Mouse (Mus musculus): ENCODE data around the gene Opcml. TPM values are rescaled to one million over a fixed set of nuclear protein-coding genes. Genes with fewer than 3 reads are reported as not detected.

The Opcml gene
- polyA plus RNA-seq, 1 experiment from 2014 or later = 1.7 TPM

DNA sequence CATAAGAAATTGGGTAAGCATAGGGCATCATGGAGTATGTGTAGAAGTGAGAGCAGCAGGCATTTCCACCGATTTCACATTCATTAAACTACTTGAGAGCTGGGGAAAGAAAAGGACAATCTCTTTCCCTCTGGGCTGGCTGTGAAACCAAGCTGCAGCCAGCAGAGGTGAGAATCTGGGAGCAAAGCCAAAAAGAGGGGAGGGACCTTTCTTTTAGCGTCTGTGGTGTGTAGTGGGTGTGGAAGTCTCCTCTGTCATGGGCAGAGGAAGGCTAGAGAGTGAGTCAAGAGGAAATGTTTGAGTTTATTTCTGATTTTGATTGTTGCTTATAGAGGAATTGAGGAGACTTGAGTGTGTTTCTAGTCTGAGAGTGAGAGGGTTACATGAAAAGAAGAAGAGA is 172.8 kb downstream of the Opcml start:
- peaks cover 7% of the 10 kb centered on the region; the same call in 1 of the 2 replicates for H3K4me1 ChIP-seq (replicated peaks)
- H3K27me3 ChIP-seq = no peaks in the 10 kb centered on the region; the same call in 1 of the 2 replicates
- no peaks in the 10 kb centered on the region for H3K9me3 ChIP-seq (replicated peaks)
- no peaks in the 10 kb centered on the region for H3K36me3 ChIP-seq
- WGBS = 14% methylated on average over 2 of the region's 2 CpGs
- H3K4me3 ChIP-seq = no peak overlapping the region
- H3K4me2 ChIP-seq = no peak overlapping the region
- no peak overlapping the region for H3K27ac ChIP-seq
- ATAC-seq (replicated peaks; ENCODE audit: insufficient number of reproducible peaks, insufficient read depth, low FRiP score, low read depth) = no peak
- no peak overlapping the region for H3K9ac ChIP-seq

DNA sequence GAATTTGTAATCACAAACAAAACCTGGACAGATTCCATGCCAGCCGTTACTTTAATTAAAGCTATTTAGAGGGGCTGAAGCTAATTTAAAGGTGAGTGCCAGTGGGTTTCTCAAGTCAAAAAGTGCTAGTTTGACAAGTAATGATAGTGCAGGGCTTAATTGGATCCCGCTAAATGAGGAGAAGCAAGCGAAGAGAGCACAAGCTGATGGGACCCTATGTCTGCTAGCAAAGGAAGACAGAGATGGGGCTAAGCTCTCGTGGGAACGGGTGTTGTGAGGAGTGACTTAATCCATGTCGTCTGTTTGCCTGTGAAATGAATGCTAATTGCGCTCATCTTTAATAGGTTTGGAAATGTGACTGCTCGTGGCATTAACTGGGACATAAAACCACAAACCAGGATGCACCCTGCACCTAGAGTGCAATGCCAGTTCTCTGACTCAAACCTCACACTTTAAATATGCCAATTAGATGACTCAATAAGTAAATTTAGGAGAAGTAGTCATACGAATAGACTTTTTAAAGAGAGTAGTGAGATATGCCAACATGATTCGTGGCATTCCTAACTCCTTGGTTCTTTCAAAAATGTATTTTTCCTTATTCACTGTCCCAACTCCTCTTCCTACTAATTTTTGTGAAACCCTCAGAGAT is 174.5 kb downstream of the Opcml start:
- Histone ChIP-seq H3K4me3 (no peak overlapping the region), H3K27me3 (no peaks in the 10 kb centered on the region; the same call in 1 of the 2 replicates), H3K4me1 (replicated peaks) (peaks cover 7% of the 10 kb centered on the region; the same call in 1 of the 2 replicates), H3K36me3 (no peaks in the 10 kb centered on the region), H3K9ac (no peak overlapping the region), H3K27ac (no peak overlapping the region), H3K9me3 (replicated peaks) (no peaks in the 10 kb centered on the region), H3K4me2 (no peak overlapping the region)
- 84% methylated on average over 10 of the region's 10 CpGs for WGBS
- ATAC-seq (replicated peaks; ENCODE audit: insufficient number of reproducible peaks, insufficient read depth, low FRiP score, low read depth) = no peak

DNA sequence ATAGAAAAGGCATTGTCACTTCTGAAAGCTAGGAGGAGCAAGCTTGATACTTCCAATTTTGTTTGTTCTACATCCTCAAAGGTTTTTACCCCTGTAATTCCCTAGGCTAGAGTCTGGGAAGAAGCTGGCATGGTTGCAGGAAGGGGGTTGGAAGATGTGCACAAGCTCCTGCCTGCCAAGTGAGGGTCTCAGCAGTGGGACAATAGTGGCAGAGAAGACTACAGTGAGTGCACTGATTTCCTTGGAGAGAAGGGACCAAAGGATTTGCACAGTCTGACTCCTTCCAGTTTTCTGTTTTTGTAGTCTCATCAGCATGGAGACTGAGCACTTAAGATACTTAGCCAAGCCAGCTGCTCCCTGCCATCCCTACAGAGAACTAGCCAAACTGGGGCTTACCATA is 177.7 kb downstream of the Opcml start:
- ATAC-seq (replicated peaks; ENCODE audit: insufficient number of reproducible peaks, insufficient read depth, low FRiP score, low read depth) = no peak
- Histone ChIP-seq H3K27me3 (no peaks in the 10 kb centered on the region; the same call in 1 of the 2 replicates), H3K36me3 (no peaks in the 10 kb centered on the region), H3K4me1 (replicated peaks) (0 out of 2 replicates have a peak, but pooled peaks cover 2% of the 10 kb centered on the region), H3K9me3 (replicated peaks) (no peaks in the 10 kb centered on the region), H3K27ac (no peak overlapping the region), H3K9ac (no peak overlapping the region), H3K4me3 (no peak overlapping the region), H3K4me2 (no peak overlapping the region)

DNA sequence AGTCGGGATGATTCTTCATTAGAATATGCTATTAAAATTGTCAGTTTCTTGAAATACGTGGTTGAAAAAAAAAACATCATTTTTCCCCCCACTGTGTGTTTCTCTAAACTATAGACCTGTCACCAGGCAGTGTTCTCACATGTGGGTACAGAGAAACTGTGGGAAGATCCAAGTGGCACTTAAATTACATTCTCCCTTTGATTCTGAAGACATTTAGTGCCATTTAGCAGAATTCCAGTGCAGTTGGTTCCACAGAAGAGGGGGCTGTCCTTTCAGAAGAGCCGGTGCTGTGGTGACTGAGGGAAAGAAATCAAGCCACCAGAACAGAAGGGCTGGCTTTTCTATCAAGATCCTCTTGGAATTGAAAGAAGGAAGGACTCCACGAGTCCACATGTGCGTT is 181.7 kb downstream of the Opcml start:
- Histone ChIP-seq H3K27me3 (no peaks in the 10 kb centered on the region; the same call in 1 of the 2 replicates), H3K4me2 (no peak overlapping the region), H3K27ac (no peak overlapping the region), H3K9me3 (replicated peaks) (no peaks in the 10 kb centered on the region), H3K4me3 (no peak overlapping the region), H3K4me1 (replicated peaks) (no peaks in the 10 kb centered on the region), H3K36me3 (no peaks in the 10 kb centered on the region), H3K9ac (no peak overlapping the region)
- WGBS = 75% methylated on average over 5 of the region's 5 CpGs
- no peak for ATAC-seq (replicated peaks; ENCODE audit: insufficient number of reproducible peaks, insufficient read depth, low FRiP score, low read depth)

DNA sequence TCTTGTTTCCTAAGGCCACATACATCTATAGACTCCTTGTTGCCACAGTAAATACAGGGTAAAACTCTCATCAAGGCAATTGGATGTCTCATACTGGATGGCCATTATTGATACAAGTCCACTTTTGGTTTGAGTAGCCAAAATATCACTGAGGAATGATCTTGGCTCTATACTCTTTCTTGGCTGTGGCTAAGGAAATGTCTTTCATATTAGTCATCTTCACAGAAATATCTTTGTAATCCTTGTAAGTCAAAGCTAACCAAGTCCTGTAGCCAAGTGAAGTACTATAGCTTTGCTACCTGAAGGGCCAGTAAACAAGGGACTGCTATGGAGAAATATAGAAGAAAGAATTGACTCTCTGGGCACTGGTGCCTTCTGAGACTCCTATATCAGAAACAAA is 192.0 kb downstream of the Opcml start:
- no peak overlapping the region for H3K27ac ChIP-seq
- no peak overlapping the region for H3K9ac ChIP-seq
- H3K9me3 ChIP-seq (replicated peaks) = no peaks in the 10 kb centered on the region
- no peaks in the 10 kb centered on the region for H3K36me3 ChIP-seq
- H3K4me2 ChIP-seq = no peak overlapping the region
- no peaks in the 10 kb centered on the region for H3K27me3 ChIP-seq
- H3K4me3 ChIP-seq = no peak overlapping the region
- H3K4me1 ChIP-seq (replicated peaks) = no peaks in the 10 kb centered on the region
- ATAC-seq (replicated peaks; ENCODE audit: insufficient number of reproducible peaks, insufficient read depth, low FRiP score, low read depth) = no peak

DNA sequence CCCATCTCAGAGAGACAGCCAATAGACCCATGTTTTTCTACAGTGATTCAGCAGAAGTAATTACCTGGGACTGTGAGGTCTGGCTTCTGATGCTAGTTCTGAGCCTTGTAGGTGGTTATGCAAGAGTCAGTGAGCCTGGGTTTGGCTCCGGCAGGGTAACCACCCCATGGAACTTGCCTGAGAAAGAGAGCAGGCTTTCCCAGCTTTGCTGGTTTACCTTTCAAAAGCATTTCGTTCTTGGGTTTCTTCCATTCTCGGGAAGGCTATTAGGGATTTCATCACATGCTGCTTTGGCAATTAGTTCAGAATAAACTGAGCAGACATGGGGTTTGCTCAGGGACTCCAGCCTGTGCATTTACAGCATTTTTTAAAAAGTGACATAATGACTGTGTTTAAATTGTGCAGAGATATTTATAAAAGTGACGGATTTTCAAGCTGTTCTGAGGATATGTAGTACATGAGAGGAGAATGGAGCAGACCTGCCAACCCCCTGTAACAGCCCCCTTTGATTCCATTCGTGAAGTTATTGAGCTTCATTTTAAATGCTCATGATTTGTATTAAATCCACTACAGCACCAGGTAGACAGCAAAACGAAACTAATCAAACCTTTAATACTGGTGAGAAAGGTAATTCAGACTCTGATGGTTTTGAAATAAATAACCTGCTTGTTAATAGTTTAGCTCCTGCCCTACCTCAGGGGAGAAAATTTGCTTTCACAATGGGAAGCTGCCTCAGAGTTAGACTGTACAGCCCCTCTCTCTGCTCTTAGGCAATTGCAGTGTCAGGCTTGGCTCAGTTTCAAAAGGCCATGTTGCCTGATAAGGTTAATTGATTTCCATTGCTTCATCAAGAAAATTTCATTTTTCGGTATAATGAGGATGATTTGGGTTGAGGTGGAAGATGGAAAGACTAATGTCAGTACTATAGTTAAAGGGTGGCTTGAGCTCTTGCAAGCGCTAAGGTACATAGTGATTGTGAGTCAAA is 196.3 kb downstream of the Opcml start:
- no peak for ATAC-seq (replicated peaks; ENCODE audit: insufficient number of reproducible peaks, insufficient read depth, low FRiP score, low read depth)
- Histone ChIP-seq H3K9ac (no peak overlapping the region), H3K4me3 (no peak overlapping the region), H3K36me3 (no peaks in the 10 kb centered on the region), H3K27me3 (no peaks in the 10 kb centered on the region), H3K4me2 (no peak overlapping the region), H3K4me1 (replicated peaks) (no peaks in the 10 kb centered on the region), H3K9me3 (replicated peaks) (no peaks in the 10 kb centered on the region), H3K27ac (no peak overlapping the region)
- 70% methylated on average over 8 of the region's 8 CpGs for WGBS

DNA sequence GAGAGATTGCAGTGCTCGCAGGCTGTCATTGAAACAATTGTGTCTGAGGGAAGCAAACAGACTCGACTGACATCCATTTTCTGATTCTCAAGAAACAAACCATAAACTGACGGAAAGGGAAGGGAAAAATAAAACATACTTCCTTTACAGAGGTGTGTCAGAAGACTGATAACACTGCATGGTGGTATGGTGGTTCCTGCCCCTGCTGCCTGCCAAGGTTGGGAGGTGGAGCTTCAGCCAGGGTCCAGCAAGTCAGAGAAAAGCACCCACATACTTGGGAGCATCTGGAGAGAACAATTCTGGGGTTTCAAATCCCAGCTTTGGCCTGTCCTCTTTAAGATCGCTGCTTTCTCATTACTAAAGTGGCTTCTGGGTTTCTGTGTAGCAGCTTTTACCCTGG is 201.0 kb downstream of the Opcml start:
- no peak for ATAC-seq (replicated peaks; ENCODE audit: insufficient number of reproducible peaks, insufficient read depth, low FRiP score, low read depth)
- H3K27ac ChIP-seq = no peak overlapping the region
- 71% methylated on average over 4 of the region's 4 CpGs for WGBS
- no peaks in the 10 kb centered on the region for H3K36me3 ChIP-seq
- no peaks in the 10 kb centered on the region for H3K4me1 ChIP-seq (replicated peaks)
- H3K27me3 ChIP-seq = no peaks in the 10 kb centered on the region
- no peaks in the 10 kb centered on the region for H3K9me3 ChIP-seq (replicated peaks)
- no peak overlapping the region for H3K9ac ChIP-seq
- no peak overlapping the region for H3K4me3 ChIP-seq
- no peak overlapping the region for H3K4me2 ChIP-seq

DNA sequence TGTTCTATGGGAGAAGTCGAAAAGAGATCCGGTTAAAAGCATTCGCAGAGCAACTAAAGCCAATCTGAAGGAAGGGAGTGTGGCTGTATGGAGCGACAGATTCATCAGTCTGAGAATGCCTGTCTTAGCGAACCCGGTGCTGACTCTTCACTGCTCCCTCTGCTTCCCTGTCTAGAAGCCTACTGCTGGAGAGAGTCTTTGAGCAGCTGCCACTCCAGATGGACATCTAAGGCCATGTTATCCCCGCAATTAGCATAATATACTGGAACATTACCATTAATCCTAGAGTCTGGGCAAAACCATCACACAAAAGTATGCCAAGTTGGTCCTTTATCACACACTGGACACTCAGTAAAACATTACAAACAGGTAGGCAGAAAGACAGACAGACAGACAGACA is 206.0 kb downstream of the Opcml start:
- Histone ChIP-seq H3K27ac (no peak overlapping the region), H3K9ac (no peak overlapping the region), H3K36me3 (no peaks in the 10 kb centered on the region), H3K4me3 (no peak overlapping the region), H3K9me3 (replicated peaks) (no peaks in the 10 kb centered on the region), H3K27me3 (no peaks in the 10 kb centered on the region), H3K4me1 (replicated peaks) (no peaks in the 10 kb centered on the region), H3K4me2 (no peak overlapping the region)
- ATAC-seq (replicated peaks; ENCODE audit: insufficient number of reproducible peaks, insufficient read depth, low FRiP score, low read depth) = no peak
- 80% methylated on average over 7 of the region's 7 CpGs for WGBS

DNA sequence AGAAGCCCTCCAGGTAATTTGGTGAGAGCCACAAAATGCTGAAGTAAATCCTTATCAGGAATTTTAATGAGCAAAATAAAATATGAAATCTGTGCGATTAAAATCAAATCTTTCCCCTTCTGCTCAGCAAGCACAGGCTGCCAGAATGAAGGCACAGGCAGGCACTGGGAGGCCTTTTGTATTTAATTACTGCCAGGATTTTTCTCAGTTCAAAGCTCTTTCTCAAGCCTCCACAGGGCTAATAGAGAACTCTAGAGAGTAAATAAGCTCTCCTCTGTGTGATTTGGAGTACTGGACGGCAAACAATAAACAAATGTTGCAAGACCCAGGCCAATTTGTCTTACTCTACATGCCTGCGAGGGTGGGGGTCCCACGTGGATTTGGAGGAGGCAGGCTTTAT is 208.2 kb downstream of the Opcml start:
- ATAC-seq (replicated peaks; ENCODE audit: insufficient number of reproducible peaks, insufficient read depth, low FRiP score, low read depth) = no peak
- H3K4me3 ChIP-seq = no peak overlapping the region
- H3K27ac ChIP-seq = no peak overlapping the region
- H3K9ac ChIP-seq = no peak overlapping the region
- WGBS = 59% methylated on average over 4 of the region's 4 CpGs
- no peak overlapping the region for H3K4me2 ChIP-seq
- H3K27me3 ChIP-seq = no peaks in the 10 kb centered on the region
- H3K4me1 ChIP-seq (replicated peaks) = no peaks in the 10 kb centered on the region
- H3K9me3 ChIP-seq (replicated peaks) = no peaks in the 10 kb centered on the region
- no peaks in the 10 kb centered on the region for H3K36me3 ChIP-seq

DNA sequence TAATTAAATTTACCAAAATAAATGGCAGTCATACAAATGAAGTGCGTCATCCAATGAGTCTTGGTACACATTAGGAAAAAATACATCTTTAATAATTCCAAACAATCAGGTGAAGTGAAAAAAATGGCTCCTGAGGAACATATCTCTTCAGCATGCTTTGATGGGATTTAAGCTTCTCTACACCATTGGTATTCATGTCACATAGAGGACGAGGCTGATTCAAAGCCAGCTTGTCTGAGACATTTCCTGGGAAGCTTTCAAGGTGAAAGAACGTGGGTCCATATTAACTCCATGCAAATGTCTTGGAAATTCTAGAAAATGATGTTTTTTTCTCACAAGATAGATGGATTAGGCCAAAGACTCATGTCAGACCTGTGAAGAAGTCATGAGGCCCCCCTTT is 212.6 kb downstream of the Opcml start:
- H3K9ac ChIP-seq = no peak overlapping the region
- 71% methylated on average over 3 of the region's 3 CpGs for WGBS
- no peak overlapping the region for H3K4me2 ChIP-seq
- H3K4me1 ChIP-seq (replicated peaks) = no peaks in the 10 kb centered on the region
- H3K27me3 ChIP-seq = no peaks in the 10 kb centered on the region
- no peak overlapping the region for H3K27ac ChIP-seq
- ATAC-seq (replicated peaks; ENCODE audit: insufficient number of reproducible peaks, insufficient read depth, low FRiP score, low read depth) = no peak
- no peaks in the 10 kb centered on the region for H3K9me3 ChIP-seq (replicated peaks)
- no peak overlapping the region for H3K4me3 ChIP-seq
- H3K36me3 ChIP-seq = no peaks in the 10 kb centered on the region

DNA sequence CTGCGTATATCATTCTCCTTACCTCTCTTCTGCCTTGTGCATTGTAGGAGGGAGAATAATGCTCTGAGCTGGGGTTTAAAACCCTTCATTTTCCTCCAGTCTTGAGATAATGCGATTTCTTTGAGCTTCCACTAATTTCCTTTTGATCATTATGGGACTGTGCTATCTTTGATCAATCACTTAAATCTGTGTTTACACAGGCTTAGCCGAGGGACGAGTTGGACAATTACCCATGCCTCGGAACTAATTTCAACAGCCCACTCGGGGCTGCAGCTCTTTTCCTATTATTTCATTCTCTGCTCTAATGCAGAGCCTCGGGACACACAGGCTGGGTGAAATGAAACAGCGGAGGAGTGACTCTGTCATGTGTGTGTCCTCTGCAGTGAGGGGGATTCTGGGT is 220.9 kb downstream of the Opcml start:
- Histone ChIP-seq H3K4me2 (no peak overlapping the region), H3K4me3 (no peak overlapping the region), H3K27ac (no peak overlapping the region), H3K27me3 (no peaks in the 10 kb centered on the region), H3K4me1 (replicated peaks) (no peaks in the 10 kb centered on the region), H3K9me3 (replicated peaks) (no peaks in the 10 kb centered on the region), H3K36me3 (no peaks in the 10 kb centered on the region), H3K9ac (no peak overlapping the region)
- WGBS = 56% methylated on average over 8 of the region's 8 CpGs
- ATAC-seq (replicated peaks; ENCODE audit: insufficient number of reproducible peaks, insufficient read depth, low FRiP score, low read depth) = no peak
